Comparison of ENCODE assay signal across 12 mouse cellular contexts in the genomic region with DNA sequence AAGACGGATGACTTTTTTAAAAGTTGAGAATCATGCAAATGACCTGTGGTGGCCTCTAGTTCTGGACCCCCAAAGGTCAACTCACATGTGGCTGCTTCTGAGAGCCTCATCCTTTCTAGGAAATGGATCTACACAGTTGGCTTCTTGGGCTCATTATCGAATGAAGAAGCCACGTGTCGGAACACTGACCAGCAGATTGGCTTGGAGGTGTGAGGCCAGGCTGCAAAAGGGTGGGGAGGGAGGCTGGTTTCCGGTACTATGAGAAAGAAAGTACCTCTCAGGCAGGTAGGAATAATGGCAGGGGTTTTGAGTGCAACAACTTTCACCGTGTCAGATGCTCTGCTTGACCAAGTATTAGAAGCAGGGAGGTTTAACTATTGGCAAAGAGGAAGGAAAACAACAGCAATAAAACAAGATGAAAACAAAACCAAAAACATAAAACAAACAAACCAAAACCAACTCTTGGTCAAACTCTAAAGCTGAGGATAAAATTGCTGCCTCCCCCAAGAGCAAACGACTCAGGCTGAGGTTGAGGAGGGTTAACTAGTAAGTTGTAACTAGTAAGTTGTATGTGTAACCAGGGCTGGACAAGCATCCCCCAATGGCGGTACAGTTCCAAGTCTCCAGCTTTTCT.
DNase-seq lines count a peak whose midpoint lies in the region; ATAC-seq and TF ChIP-seq lines count a peak whose summit lies in the region.
"Had no signal": no experiment of that assay in that cellular context is flagged by ENCODE, and none has a peak within 500 bp of the region (broad histone marks: within the 10 kb centered on the region; RNA-seq: fewer than 3 reads in every experiment).

No protein-coding gene starts in this region.

- H3K9ac ChIP-seq in heart, postnatal 0 days (replicated peaks; ENCODE audit: low read depth, low read length) = no peak overlapping the region
- no peak overlapping the region for H3K9ac ChIP-seq in liver, embryonic 14.5 days (replicated peaks)
- H3K9ac ChIP-seq in kidney, embryonic 14.5 days (ENCODE audit: low read depth, low read length) = no peak overlapping the region
- H3K9ac ChIP-seq in intestine, postnatal 0 days (ENCODE audit: low read depth, low read length) = no peak overlapping the region

- H3K36me3 ChIP-seq in heart, postnatal 0 days (replicated peaks; ENCODE audit: control insufficient read depth, insufficient read depth, low read length) = no peaks in the 10 kb centered on the region
- no peaks in the 10 kb centered on the region for H3K36me3 ChIP-seq in E14TG2a.4 (ENCODE audit: insufficient read depth, low read length)
- H3K36me3 ChIP-seq in liver, embryonic 14.5 days (replicated peaks; ENCODE audit: control insufficient read depth, insufficient read depth, low read depth) = no peaks in the 10 kb centered on the region
- no peaks in the 10 kb centered on the region for H3K36me3 ChIP-seq in kidney, embryonic 14.5 days (ENCODE audit: control insufficient read depth, insufficient read depth, low read length)
- no peaks in the 10 kb centered on the region for H3K36me3 ChIP-seq in intestine, postnatal 0 days (ENCODE audit: control insufficient read depth, insufficient read depth)
- H3K36me3 ChIP-seq: G1E had no signal

- 0 out of 2 replicates have a peak overlapping the region, but pooled peaks have one; percentile 22 for H3K27ac ChIP-seq in heart, postnatal 0 days (ENCODE audit: low read depth)
- no peak overlapping the region for H3K27ac ChIP-seq in liver, embryonic 14.5 days
- no peak overlapping the region for H3K27ac ChIP-seq in kidney, embryonic 14.5 days (ENCODE audit: low read depth, low read length)
- no peak overlapping the region for H3K27ac ChIP-seq in intestine, postnatal 0 days (ENCODE audit: low read depth, low read length)

- H3K9me3 ChIP-seq in heart, postnatal 0 days (replicated peaks; ENCODE audit: control insufficient read depth, low read length) = no peaks in the 10 kb centered on the region
- no peaks in the 10 kb centered on the region for H3K9me3 ChIP-seq in E14TG2a.4 (ENCODE audit: low read length)
- H3K9me3 ChIP-seq in liver, embryonic 14.5 days (ENCODE audit: control insufficient read depth, low read length) = no peaks in the 10 kb centered on the region
- H3K9me3 ChIP-seq in kidney, embryonic 14.5 days (ENCODE audit: control insufficient read depth, low read length) = no peaks in the 10 kb centered on the region
- no peaks in the 10 kb centered on the region for H3K9me3 ChIP-seq in intestine, postnatal 0 days (ENCODE audit: control insufficient read depth)
- H3K9me3 ChIP-seq: G1E had no signal

- DNase-seq in heart, postnatal 0 days (ENCODE audit: low spot score) = no peak
- DNase-seq in heart, adult 9 months (ENCODE audit: low spot score in 2 of 2) = no peak
- peak; percentile 71 for DNase-seq in R1 (ENCODE audit: low read depth, low spot score)
- DNase-seq in liver, embryonic 14.5 days (ENCODE audit: low read depth in 3 of 3, low spot score in 3 of 3) = no peak
- no peak for DNase-seq in lung, postnatal 4 days
- DNase-seq: heart, postnatal 36 days; kidney, adult 18-20 months had no signal

- no peak for ATAC-seq in heart, postnatal 0 days (ENCODE audit: insufficient read depth, low read depth)
- ATAC-seq in liver, embryonic 14.5 days (ENCODE audit: insufficient read depth) = no peak
- no peak for ATAC-seq in kidney, embryonic 14.5 days (ENCODE audit: low FRiP score, low TSS enrichment)
- ATAC-seq in intestine, postnatal 0 days = no peak
- ATAC-seq: lung, postnatal 0 days had no signal

- peak overlapping the region; percentile 62; the same call in 1 of the 2 replicates for H3K4me2 ChIP-seq in heart, postnatal 0 days (ENCODE audit: low read depth, low read length)
- peak overlapping the region; percentile 4; the same call in 1 of the 2 replicates for H3K4me2 ChIP-seq in liver, embryonic 14.5 days (ENCODE audit: low read depth)
- no peak overlapping the region for H3K4me2 ChIP-seq in kidney, embryonic 14.5 days (replicated peaks; ENCODE audit: low read depth, low read length)
- H3K4me2 ChIP-seq in intestine, postnatal 0 days (replicated peaks; ENCODE audit: low read depth) = no peak overlapping the region

- 67% methylated on average over 8 of the region's 8 CpGs for WGBS in heart, postnatal 0 days
- 24% methylated on average over 8 of the region's 8 CpGs for WGBS in liver, embryonic 14.5 days (ENCODE audit: insufficient replicate concordance)
- WGBS in kidney, embryonic 14.5 days = 54% methylated on average over 8 of the region's 8 CpGs
- 72% methylated on average over 8 of the region's 8 CpGs for WGBS in intestine, postnatal 0 days

- TF ChIP-seq EP300 in heart, postnatal 0 days (IDR thresholded peaks at IDR 0.05; ENCODE audit: low read depth) = no peak
- TF ChIP-seq EP300 in liver, embryonic 14.5 days (IDR thresholded peaks at IDR 0.05; ENCODE audit: low read depth) = no peak

- H3K27me3 ChIP-seq in heart, postnatal 0 days (ENCODE audit: control insufficient read depth, insufficient read depth, low read length) = no peaks in the 10 kb centered on the region
- peaks cover 3% of the 10 kb centered on the region; the same call in 1 of the 2 replicates for H3K27me3 ChIP-seq in E14TG2a.4 (ENCODE audit: insufficient read depth, low read length)
- no peaks in the 10 kb centered on the region for H3K27me3 ChIP-seq in liver, embryonic 14.5 days (ENCODE audit: control insufficient read depth, insufficient read depth, low read length)
- no peaks in the 10 kb centered on the region for H3K27me3 ChIP-seq in kidney, embryonic 14.5 days (ENCODE audit: control insufficient read depth, insufficient read depth, low read length)
- no peaks in the 10 kb centered on the region for H3K27me3 ChIP-seq in intestine, postnatal 0 days (replicated peaks; ENCODE audit: control insufficient read depth, insufficient read depth, low read length)

- TF ChIP-seq CTCF in heart, postnatal 0 days (IDR thresholded peaks at IDR 0.05; ENCODE audit: low read depth) = no peak
- TF ChIP-seq CTCF in E14TG2a.4 (conservative IDR thresholded peaks at IDR 0.05; ENCODE audit: low read length) = no peak
- TF ChIP-seq CTCF in liver, embryonic 14.5 days (IDR thresholded peaks at IDR 0.05; ENCODE audit: low read depth) = no peak
- TF ChIP-seq CTCF in intestine, postnatal 0 days (IDR thresholded peaks at IDR 0.05; ENCODE audit: low read depth) = no peak

- H3K4me1 ChIP-seq in heart, postnatal 0 days (ENCODE audit: control insufficient read depth, insufficient read depth) = 0 out of 2 replicates have a peak, but pooled peaks cover 5% of the 10 kb centered on the region
- peaks cover 66% of the 10 kb centered on the region for H3K4me1 ChIP-seq in E14TG2a.4 (replicated peaks; ENCODE audit: low read depth, low read length)
- H3K4me1 ChIP-seq in liver, embryonic 14.5 days (replicated peaks; ENCODE audit: control insufficient read depth in 2 of 2, insufficient read depth in 2 of 2, low read length in 1 of 2) = peaks cover 9 to 20% of the 10 kb centered on the region in 2 experiments
- peaks cover 11% of the 10 kb centered on the region for H3K4me1 ChIP-seq in kidney, embryonic 14.5 days (ENCODE audit: control insufficient read depth, insufficient read depth, low read length)
- H3K4me1 ChIP-seq in intestine, postnatal 0 days (replicated peaks; ENCODE audit: control insufficient read depth, insufficient read depth, low read length) = no peaks in the 10 kb centered on the region

- no peak overlapping the region for H3K4me3 ChIP-seq in heart, postnatal 0 days (ENCODE audit: low read depth, low read length)
- peak overlapping the region; percentile 53 for H3K4me3 ChIP-seq in E14TG2a.4 (replicated peaks; ENCODE audit: low read length)
- no peak overlapping the region for H3K4me3 ChIP-seq in liver, embryonic 14.5 days (ENCODE audit: insufficient read depth in 1 of 2, low read depth in 2 of 2, low read length in 2 of 2)
- H3K4me3 ChIP-seq in kidney, embryonic 14.5 days (ENCODE audit: low read length) = no peak overlapping the region
- H3K4me3 ChIP-seq in intestine, postnatal 0 days (ENCODE audit: low read depth, low read length) = no peak overlapping the region

Comparison
In these comparisons a context has a peak if more than half of its experiments do, and no peak if none do; other contexts are left out.
1. H3K4me2 ChIP-seq: peak in heart, postnatal 0 days (single experiment) and liver, embryonic 14.5 days (single experiment); none in kidney, embryonic 14.5 days (single experiment) and intestine, postnatal 0 days (single experiment).